Mouse (Mus musculus) CD4-positive helper T cell, adult 2 months (primary cell): Measurements from ENCODE around the gene Tcf7l1.
"Not testable (repeated sequence)": the region's sequence is repeated elsewhere in the genome, so short reads cannot be mapped to it uniquely, and the experiment has no call there.

Source experiments
- DNase-seq: peaks from one replicate; pipeline ENCODE4 v3.0.0-alpha.2; 2012; ENCODE audit warnings: low read depth, missing footprints, low spot score

Tcf7l1 gene

GRCm38 (mm10) chr6:72788892-72789699 lies at the start of gene Tcf7l1:
Tcf7l1 (minus strand) TSS chr6:72789254.
- peak; percentile 78 for DNase-seq

- no peak for DNase-seq
Observed at GRCm38 (mm10) chr6:72837756-72838155, 48.7 kb upstream of the Tcf7l1 start.

GRCm38 (mm10) chr6:72834518-72834917 lies 45.5 kb upstream of the Tcf7l1 start:
- DNase-seq = no peak

GRCm38 (mm10) chr6:72831858-72832257 lies 42.8 kb upstream of the Tcf7l1 start:
- no peak for DNase-seq

- peak; percentile 41 for DNase-seq
Observed at GRCm38 (mm10) chr6:72831276-72831675, 42.2 kb upstream of the Tcf7l1 start.

GRCm38 (mm10) chr6:72828857-72829256 lies 39.8 kb upstream of the Tcf7l1 start:
- DNase-seq = no peak

- DNase-seq = not testable (repeated sequence)
Observed at GRCm38 (mm10) chr6:72828037-72828436, 39.0 kb upstream of the Tcf7l1 start.

GRCm38 (mm10) chr6:72825762-72826161 lies 36.7 kb upstream of the Tcf7l1 start:
- DNase-seq = no peak

GRCm38 (mm10) chr6:72824971-72825737 lies 36.1 kb upstream of the Tcf7l1 start:
- DNase-seq = no peak

GRCm38 (mm10) chr6:72813456-72813855 lies 24.4 kb upstream of the Tcf7l1 start:
- DNase-seq = no peak

GRCm38 (mm10) chr6:72810248-72810647 lies 21.2 kb upstream of the Tcf7l1 start:
- DNase-seq = no peak

GRCm38 (mm10) chr6:72809522-72810149 lies 20.6 kb upstream of the Tcf7l1 start:
- no peak for DNase-seq

- DNase-seq = no peak
Observed at GRCm38 (mm10) chr6:72808342-72808741, 19.3 kb upstream of the Tcf7l1 start.

GRCm38 (mm10) chr6:72803669-72804068 lies 14.6 kb upstream of the Tcf7l1 start:
- no peak for DNase-seq

GRCm38 (mm10) chr6:72802119-72802518 lies 13.1 kb upstream of the Tcf7l1 start:
- no peak for DNase-seq

GRCm38 (mm10) chr6:72800641-72801040 lies 11.6 kb upstream of the Tcf7l1 start:
- DNase-seq = no peak

GRCm38 (mm10) chr6:72797763-72798162 lies 8.7 kb upstream of the Tcf7l1 start:
- no peak for DNase-seq

- no peak for DNase-seq
Observed at GRCm38 (mm10) chr6:72795444-72795843, 6.4 kb upstream of the Tcf7l1 start.

GRCm38 (mm10) chr6:72794870-72795269 lies 5.8 kb upstream of the Tcf7l1 start:
- DNase-seq = no peak

- no peak for DNase-seq
Observed at GRCm38 (mm10) chr6:72792641-72793040, 3.6 kb upstream of the Tcf7l1 start.

- no peak for DNase-seq
Observed at GRCm38 (mm10) chr6:72787948-72788891, 834 bp downstream of the Tcf7l1 start.
